ENCODE assay signal across 9 mouse cellular contexts in the genomic region with DNA sequence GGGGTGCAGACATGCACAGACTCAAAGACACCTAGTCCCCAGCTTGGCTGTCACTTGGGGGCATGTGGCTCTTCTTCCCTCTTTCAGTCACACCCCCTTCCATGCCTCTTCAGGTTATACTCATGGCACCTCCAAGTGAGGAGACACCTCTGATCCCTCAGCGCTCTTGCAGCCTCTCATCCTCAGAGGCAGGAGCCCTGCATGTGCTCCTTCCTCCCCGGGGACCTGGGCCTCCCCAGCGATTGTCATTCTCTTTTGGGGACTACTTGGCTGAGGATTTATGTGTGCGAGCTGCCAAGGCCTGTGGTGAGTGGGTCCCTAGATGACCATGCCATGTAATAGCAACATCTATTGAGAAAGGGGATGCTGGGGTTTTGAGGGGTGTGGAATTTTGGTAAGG. TPM values are rescaled to one million over a fixed set of nuclear protein-coding genes. Genes with fewer than 3 reads are reported as not detected.
"Had no signal": no experiment of that assay in that cellular context is flagged by ENCODE, and none has a peak within 500 bp of the region (broad histone marks: within the 10 kb centered on the region; RNA-seq: fewer than 3 reads in every experiment).

No protein-coding gene starts in this region.

- H3K9ac ChIP-seq: kidney, embryonic 15.5 days; lung, embryonic 14.5 days; neural tube, embryonic 13.5 days had no signal

- H3K27ac ChIP-seq: kidney, embryonic 15.5 days; limb, embryonic 10.5 days; midbrain, embryonic 10.5 days; neural tube, embryonic 13.5 days had no signal

- H3K9me3 ChIP-seq: kidney, embryonic 15.5 days; limb, embryonic 10.5 days; liver, embryonic 12.5 days; neural tube, embryonic 13.5 days had no signal

- ATAC-seq: liver, embryonic 12.5 days had no signal

- H3K36me3 ChIP-seq: kidney, embryonic 15.5 days; limb, embryonic 10.5 days; midbrain, embryonic 10.5 days; neural tube, embryonic 13.5 days had no signal

- DNase-seq: lung, embryonic 14.5 days; midbrain, embryonic 14.5 days; right cerebral cortex, postnatal 14 days had no signal

- H3K4me2 ChIP-seq: neural tube, embryonic 13.5 days had no signal

- H3K4me3 ChIP-seq: kidney, embryonic 15.5 days; limb, embryonic 10.5 days; myocyte; neural tube, embryonic 13.5 days had no signal

RNA-seq across cellular contexts. Expression of gene Insl3, which starts 10.8 kb away (rescaled TPM):
- polyA plus RNA-seq: midbrain, embryonic 14.5 days had no signal

RNA-seq across cellular contexts. Expression of gene Fcho1, which starts 47.3 kb away (rescaled TPM):
- polyA plus RNA-seq: myocyte had no signal
